Mouse (Mus musculus) skeletal muscle tissue, adult 2 months (tissue): ENCODE results near the gene Prmt3.

Source experiments
- DNase-seq: peaks from one replicate; pipeline ENCODE4 v3.0.0-alpha.2; 2012; ENCODE audit warnings: low read depth, low spot score

Gene Prmt3

GRCm38 (mm10) chr7:49853342-49854181 lies 75.4 kb downstream of the Prmt3 start:
- no peak for DNase-seq

GRCm38 (mm10) chr7:49857347-49857746 lies 79.2 kb downstream of the Prmt3 start:
- DNase-seq: no peak

DNA sequence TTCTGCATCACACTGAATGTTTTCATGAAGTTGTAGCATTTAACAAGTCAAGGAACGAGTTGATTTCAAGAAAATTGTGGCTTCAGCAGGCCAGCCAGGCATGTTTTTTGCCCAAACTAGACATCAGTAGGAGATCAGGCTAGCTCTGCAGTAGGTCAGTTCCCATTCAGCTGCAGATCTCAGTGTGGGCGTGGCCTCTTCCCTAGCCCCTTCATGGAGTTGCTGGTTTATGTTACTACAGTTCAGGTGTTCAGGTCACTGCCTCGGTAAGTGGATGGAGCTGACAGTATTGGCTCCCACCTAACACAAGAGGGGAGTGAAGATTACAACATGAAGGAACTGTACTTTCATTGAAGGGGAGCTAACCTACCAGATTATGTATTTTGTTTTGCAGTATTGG lies 80.1 kb downstream of the Prmt3 start:
- DNase-seq: no peak

GRCm38 (mm10) chr7:49859820-49860219 lies 81.7 kb downstream of the Prmt3 start:
- DNase-seq: no peak

DNA sequence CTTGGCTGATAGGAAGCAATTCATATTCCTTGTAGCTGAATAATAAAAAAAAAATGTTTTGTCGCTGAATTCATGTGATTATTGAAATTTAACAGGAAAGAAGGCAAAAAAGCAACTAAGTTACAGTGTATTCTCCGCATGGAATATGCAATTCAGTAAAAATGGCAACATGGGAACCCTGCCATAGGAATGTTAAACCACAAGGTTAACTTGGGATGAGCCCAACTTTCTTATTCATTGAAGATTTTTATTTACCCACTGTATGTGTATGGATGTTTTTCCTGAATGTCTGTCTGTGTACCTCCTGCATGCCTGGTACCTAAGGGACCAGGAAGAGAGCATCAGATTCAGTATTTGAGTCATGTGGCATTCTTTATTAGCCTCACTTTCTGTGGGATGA lies 83.0 kb downstream of the Prmt3 start:
- DNase-seq: no peak

GRCm38 (mm10) chr7:49863753-49864152 lies 85.6 kb downstream of the Prmt3 start:
- DNase-seq: no peak

DNA sequence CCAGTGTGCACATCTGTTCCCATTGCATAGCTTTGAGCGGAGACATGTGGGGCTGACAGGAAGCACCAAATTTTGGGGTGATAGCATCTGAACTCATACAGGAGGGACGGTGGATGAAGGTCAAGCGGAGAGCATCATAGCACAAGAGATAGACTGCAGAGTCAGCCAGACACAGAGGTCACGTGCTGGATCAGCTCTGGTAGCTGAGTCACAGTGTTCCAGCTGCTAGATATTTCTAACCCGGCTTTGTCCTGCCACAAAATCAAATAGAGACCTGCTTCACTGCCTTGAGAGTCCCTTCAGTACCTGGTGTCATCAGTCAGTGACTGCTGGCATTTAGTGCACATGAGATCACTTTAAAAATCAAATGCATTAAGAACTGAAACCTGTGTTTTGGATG lies 91.5 kb downstream of the Prmt3 start:
- no peak for DNase-seq

DNA sequence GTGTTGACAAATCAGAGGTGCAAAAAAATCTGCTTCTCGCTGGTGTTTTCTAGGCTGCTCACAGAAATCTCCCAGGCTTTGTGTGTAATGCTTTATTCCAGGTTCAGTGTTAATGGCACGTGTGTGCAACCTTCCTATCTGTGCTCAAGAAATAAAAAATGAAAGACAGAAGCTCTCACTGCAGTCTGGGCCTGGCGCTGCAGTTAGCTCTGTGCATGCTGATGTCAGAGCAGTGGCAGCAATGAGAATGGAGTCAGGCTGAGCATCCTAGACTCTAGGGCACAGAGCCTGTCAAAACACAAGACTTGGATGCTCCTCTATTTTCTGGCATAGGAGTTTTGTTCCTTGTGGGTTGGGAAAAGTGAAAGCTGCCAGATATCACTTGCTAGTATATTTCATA lies 92.1 kb downstream of the Prmt3 start:
- DNase-seq: no peak

DNA sequence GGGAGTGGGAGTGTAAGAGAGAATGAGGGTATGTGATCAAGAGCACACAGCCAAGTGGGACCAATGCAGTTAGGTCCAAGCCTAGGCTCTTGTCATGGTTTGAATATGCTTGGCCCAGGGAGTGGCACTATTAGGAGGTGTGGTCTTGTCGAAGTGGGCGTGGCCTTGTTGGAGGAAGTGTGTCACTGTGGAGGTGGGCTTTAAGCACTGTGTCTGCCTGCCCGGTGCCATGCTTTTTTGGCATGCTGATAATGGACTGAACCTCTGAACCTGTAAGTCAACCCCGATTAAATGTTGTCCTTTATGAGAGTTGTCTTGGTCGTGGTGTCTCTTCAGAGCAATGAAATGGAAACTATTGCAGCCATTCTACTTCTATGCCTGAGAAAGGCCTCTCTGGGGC lies 99.2 kb downstream of the Prmt3 start:
- DNase-seq: no peak

GRCm38 (mm10) chr7:49879051-49879450 lies 100.9 kb downstream of the Prmt3 start:
- DNase-seq: no peak

DNA sequence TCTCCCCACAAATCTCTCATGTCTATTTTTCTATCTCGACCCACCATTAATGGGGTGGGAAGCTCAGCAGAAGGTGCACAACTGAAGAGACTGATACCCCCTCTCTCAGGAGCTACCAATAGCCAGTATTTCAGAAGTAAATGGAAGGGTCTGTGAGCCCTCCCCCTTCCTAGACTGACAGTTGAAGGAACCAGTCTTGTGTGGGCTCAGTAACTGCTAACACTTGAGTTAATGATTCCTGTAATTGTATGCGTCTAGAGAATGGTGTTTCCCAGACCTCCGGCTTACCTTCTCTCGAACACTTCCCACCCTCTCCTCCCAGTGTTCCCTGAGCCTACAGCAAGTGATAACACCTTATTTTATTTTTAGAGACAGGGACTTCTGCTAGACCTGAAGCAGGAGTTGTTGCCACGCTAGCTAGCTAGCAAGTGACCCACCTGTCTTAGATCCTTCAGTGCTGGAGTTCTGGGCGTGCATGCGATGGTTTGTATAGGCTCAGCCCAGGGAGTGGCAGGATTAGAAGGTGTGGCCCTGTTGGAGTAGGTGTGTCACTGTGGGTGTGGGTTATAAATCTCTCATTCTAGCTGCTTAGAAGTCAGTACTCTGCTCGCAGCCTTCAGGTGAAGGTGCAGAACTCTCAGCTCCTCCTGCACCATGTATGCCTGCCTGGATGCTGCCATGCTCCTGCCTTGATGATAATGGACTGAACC lies 102.0 kb downstream of the Prmt3 start:
- DNase-seq: no peak

DNA sequence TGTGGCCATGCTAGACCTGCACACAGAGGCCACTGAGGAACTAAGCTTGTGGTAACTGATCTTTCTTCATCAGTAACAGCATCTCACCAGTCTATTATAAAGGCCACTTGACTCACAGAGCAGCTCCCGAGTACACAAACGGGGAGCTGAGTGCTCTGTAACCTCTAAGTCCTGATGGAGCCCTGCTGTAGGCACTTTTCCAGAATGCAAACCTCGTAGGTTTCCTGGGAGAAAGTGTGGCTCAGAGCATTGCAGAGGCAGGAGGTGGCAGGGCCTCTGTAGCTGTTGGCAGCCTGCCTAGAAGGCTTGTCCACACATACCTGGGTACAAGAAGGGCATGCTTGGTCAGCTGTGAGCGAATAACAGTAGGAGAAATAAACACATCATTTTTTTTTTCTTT lies 104.1 kb downstream of the Prmt3 start:
- DNase-seq: no peak

DNA sequence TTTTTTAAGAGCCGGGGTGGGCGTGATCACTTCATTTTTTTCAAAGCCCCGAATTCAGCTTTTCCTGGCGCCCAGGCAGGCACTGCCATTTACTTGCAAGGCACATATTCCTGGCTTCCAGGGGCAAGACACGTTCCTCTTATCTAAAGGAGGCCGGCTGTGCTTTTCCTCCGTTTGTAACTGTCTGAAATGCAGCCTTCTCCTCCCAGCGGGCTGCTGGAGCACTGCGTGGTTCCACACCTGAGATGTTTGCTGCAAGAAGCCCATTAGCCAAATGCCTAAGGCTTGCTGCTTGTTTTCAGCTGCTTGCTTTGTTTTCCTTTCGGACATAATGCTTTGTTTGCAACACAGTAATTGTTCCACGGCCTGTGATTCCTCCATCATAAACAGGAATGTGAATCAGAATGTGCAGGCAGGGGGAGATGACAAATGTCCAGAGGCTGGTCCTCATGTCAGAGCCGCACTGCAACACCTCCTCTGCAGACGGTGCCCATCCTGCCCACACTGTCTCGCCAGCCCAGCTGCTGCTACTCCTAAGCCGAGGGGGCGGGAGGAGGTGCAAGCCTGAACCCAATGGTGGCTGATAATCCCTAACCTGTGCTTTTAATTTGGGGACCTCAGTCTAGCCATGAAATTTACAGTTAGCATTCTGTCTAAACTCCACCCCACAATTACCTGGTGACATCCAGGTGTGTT lies 104.7 kb downstream of the Prmt3 start:
- DNase-seq: no peak

DNA sequence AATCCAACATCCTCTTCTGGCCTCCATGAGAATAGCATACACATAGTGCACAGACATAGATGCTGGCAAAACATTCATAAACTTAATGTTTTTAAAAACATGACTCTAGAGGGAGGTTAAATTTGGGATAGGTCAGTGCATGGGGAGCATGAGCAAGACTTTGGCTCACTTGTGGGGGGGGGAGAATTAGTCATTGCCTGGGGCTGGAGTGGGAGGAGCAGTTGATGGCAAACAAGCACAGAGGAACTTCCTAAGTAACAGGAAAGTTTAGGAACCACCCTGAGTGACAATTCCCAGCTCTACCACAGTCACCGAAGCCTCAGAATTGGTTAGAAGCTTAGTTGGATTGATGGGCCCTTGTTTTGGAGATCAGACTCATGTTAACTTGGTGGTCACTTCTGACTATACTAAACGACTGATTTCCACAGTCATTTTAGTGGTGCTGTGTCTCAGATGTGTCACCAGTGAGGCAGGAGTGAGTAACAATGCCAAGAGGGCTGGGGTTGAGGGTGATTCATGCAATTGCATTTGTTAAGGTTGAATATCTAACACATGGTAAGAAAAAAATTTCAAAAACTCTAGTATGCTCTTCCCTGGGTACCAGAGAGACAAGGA lies 109.7 kb downstream of the Prmt3 start:
- no peak for DNase-seq

DNA sequence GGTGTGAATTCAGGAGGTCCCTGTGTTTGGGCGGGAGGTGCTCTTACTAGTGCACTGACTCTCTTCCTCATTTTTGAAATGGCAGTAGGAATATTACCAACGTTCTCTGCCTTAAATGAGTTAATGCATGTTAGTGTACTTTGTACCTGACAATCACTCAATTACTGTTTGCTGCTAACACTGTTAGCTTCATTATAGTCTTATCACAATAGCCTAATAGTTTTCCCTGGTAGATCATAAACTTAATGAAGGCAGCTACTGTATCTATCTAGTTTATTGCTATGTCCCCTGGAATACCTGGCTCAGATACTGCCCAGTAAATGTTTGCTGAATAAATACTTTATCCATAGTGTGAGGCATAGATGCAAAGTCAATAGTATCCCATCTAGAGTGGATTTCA lies 116.6 kb downstream of the Prmt3 start:
- no peak for DNase-seq

GRCm38 (mm10) chr7:49895296-49895695 lies 117.2 kb downstream of the Prmt3 start:
- no peak for DNase-seq

DNA sequence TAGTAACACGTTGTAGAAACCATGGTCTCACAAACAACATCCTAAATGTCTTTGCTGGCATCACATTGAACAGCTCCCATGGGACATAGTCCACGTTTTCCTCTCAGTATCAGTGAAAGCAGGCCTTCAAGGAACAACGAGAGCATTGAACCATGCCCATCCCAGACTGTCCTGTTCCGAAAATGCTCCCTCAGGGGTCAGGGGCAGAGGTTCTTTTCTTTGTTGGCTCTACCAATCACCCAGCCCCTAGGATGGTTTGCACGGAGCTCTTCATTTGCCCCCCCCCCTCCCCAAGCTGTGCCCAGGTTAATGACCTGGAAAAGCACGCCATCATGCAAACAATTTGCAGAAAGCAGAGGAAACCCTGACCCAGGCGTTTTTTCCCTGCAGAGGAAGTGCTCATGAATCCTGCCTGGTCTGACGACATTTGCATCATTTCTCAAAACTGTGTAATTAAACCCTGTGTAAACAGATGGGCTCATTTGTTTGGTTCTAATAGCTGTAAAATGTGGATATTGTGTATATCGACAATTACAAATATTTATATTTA lies 123.9 kb downstream of the Prmt3 start:
- DNase-seq: no peak

- DNase-seq: no peak
Observed at GRCm38 (mm10) chr7:49907191-49908171, 129.3 kb downstream of the Prmt3 start.
